Mouse (Mus musculus) mouse trophoblast stem cell (cell line): ENCODE results near the gene Gda.

Experiments
- in situ Hi-C, 2 experiments: fragments of 300-500 bp; cut with MseI, MboI; formaldehyde crosslinking; loops; 2 replicates in 1 of 2; 3 replicates in 1 of 2; pipeline ENCODE4 v1.15.1; 2025

Gene Gda

DNA sequence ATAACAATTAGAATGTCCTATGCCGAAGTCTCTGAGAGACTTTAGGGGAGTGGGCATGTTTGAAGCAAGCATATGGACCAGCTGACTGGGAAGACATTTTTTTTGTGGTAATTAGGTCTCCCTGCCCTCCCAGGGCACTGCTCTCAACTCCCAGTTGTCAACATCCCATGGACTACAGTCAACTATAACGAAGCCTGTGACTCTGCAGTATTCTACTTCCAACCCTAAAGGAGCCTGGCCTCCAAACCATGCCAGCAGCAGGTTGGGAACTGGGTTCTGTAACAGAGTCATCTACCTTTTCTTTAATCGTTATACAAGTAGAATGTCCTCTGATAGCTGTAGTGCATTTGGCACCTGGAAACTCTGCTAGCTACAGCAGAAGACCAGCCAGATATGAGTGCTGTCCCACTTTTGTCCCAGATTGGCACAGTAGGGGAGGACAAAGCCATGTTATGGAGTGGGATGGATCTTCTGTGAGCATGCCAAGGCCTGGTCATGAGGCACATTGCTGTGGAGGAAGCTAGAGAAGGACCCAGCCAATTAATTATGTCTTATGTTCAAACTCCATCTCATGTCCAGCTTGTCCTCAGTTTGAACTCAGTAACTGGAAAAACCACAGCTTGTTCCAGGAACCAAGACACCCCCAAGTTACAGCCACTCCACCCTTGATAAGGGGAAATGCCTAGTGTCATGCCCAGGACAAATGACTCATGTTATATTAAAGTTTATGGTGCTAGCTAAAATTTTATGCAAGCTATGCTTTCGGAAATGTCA, 96.6 kb downstream of the Gda start:
- in situ Hi-C loops = loop anchor here in 1 of 2 experiments (25.0 kb wide), 1 partner anchor 361 kb away; no protein-coding TSS in a partner anchor

- in situ Hi-C loops = loop anchor here (5.0 kb wide), 1 partner anchor 189 kb away; no protein-coding TSS in a partner anchor
These were observed 100.0 kb downstream of the Gda start for GRCm38 (mm10) chr19:21373073-21373755.

- in situ Hi-C loops = loop anchor here (5.0 kb wide), 1 partner anchor 190 kb away; no protein-coding TSS in a partner anchor
These were observed 100.7 kb downstream of the Gda start for GRCm38 (mm10) chr19:21372395-21373072.

DNA sequence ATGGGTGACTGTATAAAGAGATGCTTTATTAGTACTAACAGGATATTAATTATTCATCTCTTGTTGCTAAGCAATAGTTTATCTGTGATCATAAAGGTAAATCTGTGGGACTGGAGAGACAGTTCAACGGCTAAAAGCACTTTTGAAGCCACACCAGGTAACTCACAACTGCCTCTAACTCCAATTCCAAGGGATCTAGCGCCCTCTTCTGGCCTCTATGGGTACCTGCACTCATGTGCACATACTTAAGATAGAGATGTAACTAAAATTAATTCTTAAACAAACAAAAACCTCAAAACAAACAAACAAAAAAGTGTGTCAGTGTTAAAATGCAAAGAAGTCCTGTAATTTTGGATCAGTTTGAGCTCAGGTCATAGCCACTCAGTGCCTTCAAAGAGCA, 101.9 kb downstream of the Gda start:
- in situ Hi-C loops = loop anchor here (5.0 kb wide), 1 partner anchor 191 kb away; no protein-coding TSS in a partner anchor

DNA sequence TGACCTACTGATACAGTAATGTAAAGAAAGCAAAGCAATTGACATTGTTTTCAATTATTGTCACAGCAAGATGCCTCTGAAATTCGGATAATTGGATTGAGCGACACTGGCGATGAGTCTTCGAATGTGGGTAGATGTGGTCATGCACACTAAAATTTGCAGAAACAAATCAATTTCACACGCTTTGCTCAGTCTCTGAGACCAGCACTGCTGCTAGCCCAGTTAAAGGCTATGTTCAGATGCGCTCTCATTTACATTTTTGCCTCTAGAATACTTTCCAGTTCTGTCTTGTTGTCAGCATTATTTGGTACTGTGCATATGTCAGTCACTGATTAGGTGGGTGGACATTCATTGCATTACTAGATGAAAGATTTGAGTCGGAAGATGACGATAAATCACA, 102.5 kb downstream of the Gda start:
- in situ Hi-C loops = loop anchor here (5.0 kb wide), 1 partner anchor 192 kb away; no protein-coding TSS in a partner anchor

DNA sequence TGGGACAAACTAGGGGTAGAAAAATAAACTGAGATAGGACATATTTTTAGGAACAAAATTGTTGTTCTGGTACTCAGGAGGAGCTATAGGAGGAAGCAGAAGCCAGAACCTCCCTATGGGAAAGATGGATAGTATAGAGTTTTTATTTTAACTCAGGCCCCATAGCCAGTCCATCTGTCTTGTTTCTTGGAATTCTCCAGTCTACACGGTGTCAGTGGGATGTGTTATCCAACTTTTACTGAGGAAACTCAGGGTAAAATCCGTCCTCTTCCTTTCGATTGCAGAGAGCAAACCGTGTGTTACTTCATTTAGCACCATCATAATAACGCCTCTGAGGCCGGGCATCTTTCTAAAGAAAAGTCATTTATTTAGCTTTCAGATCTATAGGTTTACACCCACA, 104.1 kb downstream of the Gda start:
- in situ Hi-C loops = no loop called here

- in situ Hi-C loops = no loop called here
These were observed 104.7 kb downstream of the Gda start for GRCm38 (mm10) chr19:21368595-21368994.

- in situ Hi-C loops = no loop called here
These were observed 115.5 kb downstream of the Gda start for GRCm38 (mm10) chr19:21357792-21358191.

- in situ Hi-C loops = no loop called here
These were observed 123.6 kb downstream of the Gda start for GRCm38 (mm10) chr19:21349634-21350033.

DNA sequence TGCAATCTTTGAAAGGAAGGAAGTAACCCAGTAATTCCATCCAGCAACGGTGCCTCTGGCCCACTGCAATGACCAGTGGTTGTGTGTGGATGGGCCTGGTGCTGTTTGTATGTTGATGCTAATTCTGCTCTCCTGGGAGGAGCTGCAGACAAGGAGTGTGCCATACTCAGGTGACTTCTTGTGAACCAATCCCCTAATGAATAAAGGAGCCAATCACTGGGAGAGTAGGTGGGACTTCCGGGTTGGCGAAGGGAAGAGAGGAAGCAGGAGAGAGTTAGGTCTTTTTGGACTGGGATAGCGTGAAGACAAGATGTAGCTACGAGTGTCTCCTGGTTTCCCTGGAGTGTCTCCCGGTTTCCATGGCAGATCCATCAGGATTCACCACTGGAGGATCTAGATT, 126.6 kb downstream of the Gda start:
- in situ Hi-C loops = no loop called here
